Comparison of ENCODE assay signal across 8 mouse cellular contexts in the genomic region with DNA sequence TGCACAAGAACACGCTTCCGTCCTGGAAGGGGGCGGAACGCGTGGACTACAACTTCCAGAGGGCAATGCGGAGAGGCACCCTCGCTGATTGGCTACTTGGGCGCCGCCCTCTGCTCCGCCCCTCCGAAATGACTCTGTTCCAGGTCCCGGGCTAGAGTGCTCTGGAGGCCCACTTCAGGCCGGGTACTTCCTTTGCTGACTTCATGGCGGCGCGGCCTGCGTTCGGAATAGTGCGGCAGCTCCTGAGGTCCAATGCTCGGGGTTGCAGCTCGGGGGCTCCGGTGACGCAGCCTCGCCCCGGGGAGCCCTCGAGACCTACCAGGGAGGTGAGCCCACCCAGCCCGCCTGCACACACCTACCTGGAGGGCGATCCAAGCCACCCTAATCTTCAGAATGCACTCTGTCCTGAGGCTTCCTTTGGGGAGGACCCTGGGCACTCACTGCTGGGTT. TPM values are rescaled to one million over a fixed set of nuclear protein-coding genes. Genes with fewer than 3 reads are reported as not detected.
DNase-seq lines count a peak whose midpoint lies in the region; ATAC-seq and TF ChIP-seq lines count a peak whose summit lies in the region.

Gene Mocs1 (plus strand): TSS at position 124 of the 450 bp plus-strand sequence.

- TF ChIP-seq CTCF in cortical plate, adult 2 months (IDR thresholded peaks at IDR 0.05; ENCODE audit: extremely low read depth, insufficient read depth, low read length), result no peak

- ATAC-seq in activated CD4-positive, CD25-positive, alpha-beta regulatory T cell, adult 4 months, result peak; percentile 100
- ATAC-seq in megakaryocyte progenitor cell, adult 5-6 weeks (replicated peaks; ENCODE audit: poor library complexity), result peak; percentile 88

- peaks cover 1% of the 10 kb centered on the region; the same call in 1 of the 2 replicates for H3K4me1 ChIP-seq in cortical plate, adult 2 months (ENCODE audit: control insufficient read depth, insufficient read depth, low read length)

- peak within 1 kb of the TSS; percentile 69 for H3K4me3 ChIP-seq in cortical plate, adult 2 months (ENCODE audit: insufficient read depth, low read length)

- peak; percentile 91 for DNase-seq in gastrocnemius, postnatal 10 days
- peak; percentile 96 for DNase-seq in induced T-regulatory cell, adult 2 months (ENCODE audit: low read depth)
- peak; percentile 77 to 95 for DNase-seq in left cerebral cortex, adult 9 months (ENCODE audit: low spot score in 2 of 2)
- peak; percentile 93 for DNase-seq in right cerebral cortex, postnatal 14 days
- peak; percentile 93 to 97 for DNase-seq in urinary bladder, postnatal 36 days (ENCODE audit: low spot score in 2 of 2)

- no peak within 1 kb of the TSS for H3K27ac ChIP-seq in cortical plate, adult 2 months (ENCODE audit: insufficient read depth, low read length)

- peak; percentile 80 for TF ChIP-seq POLR2A in cortical plate, adult 2 months (IDR thresholded peaks at IDR 0.05; ENCODE audit: extremely low read depth, insufficient read depth, low read length)

RNA-seq across cellular contexts. Expression of gene Mocs1, which starts in this region (rescaled TPM):
- polyA plus RNA-seq in activated CD4-positive, CD25-positive, alpha-beta regulatory T cell, adult 4 months (2017; shearing (Covaris generic)), result 10 to 100 TPM in 1 of 2 experiments, 1 to 10 TPM in 1; 7.6 to 10.0 TPM
- polyA plus RNA-seq in cortical plate, adult 2 months (2012; rRNA removed), result 8.0 and 8.2 TPM in 2 replicates
- total RNA-seq in gastrocnemius, postnatal 10 days (2021), result 10 to 100 TPM; 14.6 to 15.9 TPM
- total RNA-seq in megakaryocyte progenitor cell, adult 5-6 weeks (2015), result 31.7 and 35.7 TPM in 2 replicates
- 13.8 and 15.7 TPM in 2 replicates for total RNA-seq in megakaryocyte progenitor cell, adult 5-6 weeks (2017)
